Mouse (Mus musculus): Measurements from ENCODE around the gene Yars. TPM values are rescaled to one million over a fixed set of nuclear protein-coding genes. Genes with fewer than 3 reads are reported as not detected.

Gene Yars
- polyA plus RNA-seq, 1 experiment from 2014 or later = 78.3 TPM

- no peak overlapping the region for H3K4me3 ChIP-seq (ENCODE audit: low read depth, low read length)
- H3K4me1 ChIP-seq (ENCODE audit: control insufficient read depth, insufficient read depth, low read length) = no peaks in the 10 kb centered on the region
- DNase-seq (ENCODE audit: low spot score) (no peak), ATAC-seq (ENCODE audit: low read depth) (no peak)
- no peaks in the 10 kb centered on the region for H3K9me3 ChIP-seq (ENCODE audit: control insufficient read depth, low read length)
- no peak overlapping the region for H3K27ac ChIP-seq (replicated peaks; ENCODE audit: low read depth, low read length)
- no peaks in the 10 kb centered on the region for H3K27me3 ChIP-seq (replicated peaks; ENCODE audit: control insufficient read depth, insufficient read depth, low read length)
- no peak overlapping the region for H3K9ac ChIP-seq (ENCODE audit: low read depth, low read length)
- H3K4me2 ChIP-seq (ENCODE audit: low read depth, low read length) = no peak overlapping the region
- peaks cover 82% of the 10 kb centered on the region for H3K36me3 ChIP-seq (ENCODE audit: control insufficient read depth, insufficient read depth, low read length)
- WGBS = 85% methylated on average over 1 of the region's 1 CpGs
These were observed 17.0 kb upstream of the Yars start for GRCm38 (mm10) chr4:129172529-129172928.

- H3K9ac ChIP-seq (ENCODE audit: low read depth, low read length) = no peak overlapping the region
- WGBS = 45% methylated on average over 1 of the region's 1 CpGs
- no peak overlapping the region for H3K4me3 ChIP-seq (ENCODE audit: low read depth, low read length)
- DNase-seq (ENCODE audit: low spot score) (peak; percentile 20), ATAC-seq (ENCODE audit: low read depth) (no peak)
- no peaks in the 10 kb centered on the region for H3K9me3 ChIP-seq (ENCODE audit: control insufficient read depth, low read length)
- no peaks in the 10 kb centered on the region for H3K27me3 ChIP-seq (replicated peaks; ENCODE audit: control insufficient read depth, insufficient read depth, low read length)
- H3K27ac ChIP-seq (replicated peaks; ENCODE audit: low read depth, low read length) = no peak overlapping the region
- H3K4me2 ChIP-seq (ENCODE audit: low read depth, low read length) = no peak overlapping the region
- H3K4me1 ChIP-seq (ENCODE audit: control insufficient read depth, insufficient read depth, low read length) = no peaks in the 10 kb centered on the region
- H3K36me3 ChIP-seq (ENCODE audit: control insufficient read depth, insufficient read depth, low read length) = peaks cover 76% of the 10 kb centered on the region
These were observed 10.0 kb upstream of the Yars start for GRCm38 (mm10) chr4:129179560-129179959.

- no peaks in the 10 kb centered on the region for H3K27me3 ChIP-seq (replicated peaks; ENCODE audit: control insufficient read depth, insufficient read depth, low read length)
- peaks cover 11% of the 10 kb centered on the region for H3K4me1 ChIP-seq (ENCODE audit: control insufficient read depth, insufficient read depth, low read length)
- peak overlapping the region; percentile 84 for H3K4me3 ChIP-seq (ENCODE audit: low read depth, low read length)
- ATAC-seq (ENCODE audit: low read depth) (no peak), DNase-seq (ENCODE audit: low spot score) (peak; percentile 6)
- peak overlapping the region; percentile 68 for H3K4me2 ChIP-seq (ENCODE audit: low read depth, low read length)
- H3K36me3 ChIP-seq (ENCODE audit: control insufficient read depth, insufficient read depth, low read length) = peaks cover 4% of the 10 kb centered on the region; the same call in 1 of the 2 replicates
- peak overlapping the region; percentile 91 for H3K27ac ChIP-seq (replicated peaks; ENCODE audit: low read depth, low read length)
- WGBS = 36% methylated on average over 5 of the region's 5 CpGs
- no peaks in the 10 kb centered on the region for H3K9me3 ChIP-seq (ENCODE audit: control insufficient read depth, low read length)
- peak overlapping the region; percentile 84 for H3K9ac ChIP-seq (ENCODE audit: low read depth, low read length)
These were observed 1.4 kb upstream of the Yars start for GRCm38 (mm10) chr4:129188041-129188659.

GRCm38 (mm10) chr4:129188803-129189541 is 588 bp upstream of the Yars start:
- Histone ChIP-seq H3K4me2 (ENCODE audit: low read depth, low read length) (peak overlapping the region; percentile 68), H3K4me3 (ENCODE audit: low read depth, low read length) (peak overlapping the region; percentile 84), H3K9ac (ENCODE audit: low read depth, low read length) (peak overlapping the region; percentile 84), H3K27me3 (replicated peaks; ENCODE audit: control insufficient read depth, insufficient read depth, low read length) (no peaks in the 10 kb centered on the region), H3K27ac (replicated peaks; ENCODE audit: low read depth, low read length) (peak overlapping the region; percentile 91), H3K4me1 (ENCODE audit: control insufficient read depth, insufficient read depth, low read length) (peaks cover 11% of the 10 kb centered on the region), H3K36me3 (ENCODE audit: control insufficient read depth, insufficient read depth, low read length) (peaks cover 3% of the 10 kb centered on the region; the same call in 1 of the 2 replicates), H3K9me3 (ENCODE audit: control insufficient read depth, low read length) (no peaks in the 10 kb centered on the region)
- ATAC-seq (ENCODE audit: low read depth) = peak; percentile 73
- DNase-seq (ENCODE audit: low spot score) = peak; percentile 66
- WGBS = 0% methylated on average over 19 of the region's 74 CpGs

GRCm38 (mm10) chr4:129190538-129190937 is 978 bp downstream of the Yars start:
- peak overlapping the region; percentile 84 for H3K4me3 ChIP-seq (ENCODE audit: low read depth, low read length)
- WGBS = 5% methylated on average over 12 of the region's 12 CpGs

GRCm38 (mm10) chr4:129191691-129192090 is 2.1 kb downstream of the Yars start:
- WGBS = 67% methylated on average over 5 of the region's 5 CpGs
- Histone ChIP-seq H3K9me3 (ENCODE audit: control insufficient read depth, low read length) (no peaks in the 10 kb centered on the region), H3K4me3 (ENCODE audit: low read depth, low read length) (no peak overlapping the region), H3K4me1 (ENCODE audit: control insufficient read depth, insufficient read depth, low read length) (peaks cover 11% of the 10 kb centered on the region), H3K9ac (ENCODE audit: low read depth, low read length) (peak overlapping the region; percentile 34; the same call in 1 of the 2 replicates), H3K27ac (replicated peaks; ENCODE audit: low read depth, low read length) (no peak overlapping the region), H3K36me3 (ENCODE audit: control insufficient read depth, insufficient read depth, low read length) (peaks cover 18% of the 10 kb centered on the region; the same call in 1 of the 2 replicates), H3K4me2 (ENCODE audit: low read depth, low read length) (peak overlapping the region; percentile 58; the same call in 1 of the 2 replicates), H3K27me3 (replicated peaks; ENCODE audit: control insufficient read depth, insufficient read depth, low read length) (no peaks in the 10 kb centered on the region)
- DNase-seq (ENCODE audit: low spot score) = no peak
- ATAC-seq (ENCODE audit: low read depth) = no peak

More at GRCm38 (mm10) chr4:129190538-129190937, 978 bp downstream of the Yars start:
- Histone ChIP-seq H3K9ac (ENCODE audit: low read depth, low read length) (peak overlapping the region; percentile 78), H3K4me1 (ENCODE audit: control insufficient read depth, insufficient read depth, low read length) (peaks cover 11% of the 10 kb centered on the region), H3K27ac (replicated peaks; ENCODE audit: low read depth, low read length) (peak overlapping the region; percentile 76; the same call in 1 of the 2 replicates), H3K9me3 (ENCODE audit: control insufficient read depth, low read length) (no peaks in the 10 kb centered on the region), H3K4me2 (ENCODE audit: low read depth, low read length) (peak overlapping the region; percentile 58), H3K36me3 (ENCODE audit: control insufficient read depth, insufficient read depth, low read length) (0 out of 2 replicates have a peak, but pooled peaks cover 7% of the 10 kb centered on the region), H3K27me3 (replicated peaks; ENCODE audit: control insufficient read depth, insufficient read depth, low read length) (no peaks in the 10 kb centered on the region)
- ATAC-seq (ENCODE audit: low read depth) = no peak
- no peak for DNase-seq (ENCODE audit: low spot score)

- Histone ChIP-seq H3K4me3 (ENCODE audit: low read depth, low read length) (no peak overlapping the region), H3K27ac (replicated peaks; ENCODE audit: low read depth, low read length) (no peak overlapping the region), H3K9ac (ENCODE audit: low read depth, low read length) (no peak overlapping the region), H3K27me3 (replicated peaks; ENCODE audit: control insufficient read depth, insufficient read depth, low read length) (no peaks in the 10 kb centered on the region), H3K36me3 (ENCODE audit: control insufficient read depth, insufficient read depth, low read length) (peaks cover 41% of the 10 kb centered on the region), H3K4me2 (ENCODE audit: low read depth, low read length) (no peak overlapping the region), H3K4me1 (ENCODE audit: control insufficient read depth, insufficient read depth, low read length) (peaks cover 11% of the 10 kb centered on the region), H3K9me3 (ENCODE audit: control insufficient read depth, low read length) (no peaks in the 10 kb centered on the region)
- DNase-seq (ENCODE audit: low spot score) (no peak), ATAC-seq (ENCODE audit: low read depth) (no peak)
- WGBS = 100% methylated on average over 1 of the region's 1 CpGs
These were observed 4.7 kb downstream of the Yars start for GRCm38 (mm10) chr4:129194280-129194679.

- Histone ChIP-seq H3K27me3 (replicated peaks; ENCODE audit: control insufficient read depth, insufficient read depth, low read length) (no peaks in the 10 kb centered on the region), H3K9ac (ENCODE audit: low read depth, low read length) (no peak overlapping the region), H3K27ac (replicated peaks; ENCODE audit: low read depth, low read length) (no peak overlapping the region), H3K4me1 (ENCODE audit: control insufficient read depth, insufficient read depth, low read length) (no peaks in the 10 kb centered on the region), H3K9me3 (ENCODE audit: control insufficient read depth, low read length) (no peaks in the 10 kb centered on the region), H3K36me3 (ENCODE audit: control insufficient read depth, insufficient read depth, low read length) (peaks cover 69% of the 10 kb centered on the region), H3K4me3 (ENCODE audit: low read depth, low read length) (no peak overlapping the region), H3K4me2 (ENCODE audit: low read depth, low read length) (no peak overlapping the region)
- DNase-seq (ENCODE audit: low spot score) = no peak
- WGBS = 98% methylated on average over 6 of the region's 6 CpGs
- ATAC-seq (ENCODE audit: low read depth) = no peak
These were observed 8.0 kb downstream of the Yars start for GRCm38 (mm10) chr4:129197514-129197913.

Data from embryonic facial prominence, embryonic 14.5 days (tissue).